28 mouse cellular contexts compared by ENCODE assay signal in genomic region chr1:134315181-134315580, GRCm38 (mm10). TPM values are rescaled to one million over a fixed set of nuclear protein-coding genes. Genes with fewer than 3 reads are reported as not detected.
DNase-seq lines count a peak whose midpoint lies in the region; ATAC-seq and TF ChIP-seq lines count a peak whose summit lies in the region.
"Had no signal": no experiment of that assay in that cellular context is flagged by ENCODE, and none has a peak within 500 bp of the region (broad histone marks: within the 10 kb centered on the region; RNA-seq: fewer than 3 reads in every experiment).

No protein-coding gene starts in this region.

- no peaks in the 10 kb centered on the region for H3K27me3 ChIP-seq in midbrain, embryonic 16.5 days (ENCODE audit: control insufficient read depth, insufficient read depth, low read depth, low read length)
- H3K27me3 ChIP-seq in heart, adult 2 months (ENCODE audit: control insufficient read depth, insufficient read depth, low read length) = no peaks in the 10 kb centered on the region
- H3K27me3 ChIP-seq: embryonic facial prominence, embryonic 12.5 days; embryonic facial prominence, embryonic 15.5 days; heart, embryonic 13.5 days had no signal

- H3K36me3 ChIP-seq in midbrain, embryonic 16.5 days (ENCODE audit: control insufficient read depth, insufficient read depth, low read length) = no peaks in the 10 kb centered on the region; the same call in 1 of the 2 replicates
- H3K36me3 ChIP-seq in heart, adult 2 months (ENCODE audit: control insufficient read depth, insufficient read depth, low read length) = no peaks in the 10 kb centered on the region
- H3K36me3 ChIP-seq: embryonic facial prominence, embryonic 12.5 days; embryonic facial prominence, embryonic 15.5 days had no signal

- DNase-seq in kidney, postnatal 10 days = no peak
- no peak for DNase-seq in heart, adult 2 months
- DNase-seq: adrenal gland, adult 2 months; adrenal gland, postnatal 14 days; cerebellum, adult 11-12 months; cerebellum, adult 8-10 months; cerebellum, postnatal 10 days; cerebellum, postnatal 36 days; forebrain, postnatal 0 days; gastrocnemius, adult 2 months; gastrocnemius, postnatal 14 days; heart, adult 18-20 months; heart, postnatal 14 days; heart, postnatal 4 days had no signal

- ATAC-seq in common myeloid progenitor, adult 5-6 weeks (replicated peaks; ENCODE audit: low read depth, poor library complexity, severe bottlenecking) = 0 out of 2 replicates have a peak, but pooled peaks have one; percentile 22
- ATAC-seq in megakaryocyte progenitor cell, adult 5-6 weeks (replicated peaks; ENCODE audit: poor library complexity) = peak; percentile 50; the same call in 1 of the 2 replicates
- ATAC-seq in midbrain, embryonic 16.5 days = no peak
- ATAC-seq: CD4-positive, CD25-positive, alpha-beta regulatory T cell, adult 4 months; forebrain, embryonic 14.5 days; forebrain, postnatal 0 days; hindbrain, postnatal 0 days had no signal

- no peaks in the 10 kb centered on the region for H3K79me2 ChIP-seq in heart, adult 2 months (replicated peaks; ENCODE audit: control insufficient read depth, insufficient read depth, low read length)

- H3K9ac ChIP-seq in midbrain, embryonic 16.5 days (ENCODE audit: low read depth, low read length) = no peak overlapping the region
- no peak overlapping the region for H3K9ac ChIP-seq in heart, adult 2 months (ENCODE audit: low read depth, low read length)
- H3K9ac ChIP-seq: embryonic facial prominence, embryonic 12.5 days; embryonic facial prominence, embryonic 15.5 days; forebrain, postnatal 0 days; heart, embryonic 13.5 days; hindbrain, embryonic 14.5 days had no signal

- no peak overlapping the region for H3K4me2 ChIP-seq in midbrain, embryonic 16.5 days (ENCODE audit: low read length)
- H3K4me2 ChIP-seq: embryonic facial prominence, embryonic 12.5 days; embryonic facial prominence, embryonic 15.5 days; heart, embryonic 13.5 days; hindbrain, embryonic 14.5 days had no signal

- 39% methylated on average over 5 of the region's 5 CpGs for WGBS in bone marrow, adult 2 months
- whole genome bisulfite sequencing in midbrain, embryonic 16.5 days = 89% methylated on average over 5 of the region's 5 CpGs
- 88% methylated on average over 5 of the region's 5 CpGs for WGBS in heart, adult 2 months

- H3K4me1 ChIP-seq in bone marrow, adult 2 months (ENCODE audit: control insufficient read depth, insufficient read depth, low read length) = no peaks in the 10 kb centered on the region; the same call in 1 of the 2 replicates
- no peaks in the 10 kb centered on the region for H3K4me1 ChIP-seq in midbrain, embryonic 16.5 days (ENCODE audit: control insufficient read depth, insufficient read depth, low read length)
- no peaks in the 10 kb centered on the region for H3K4me1 ChIP-seq in heart, adult 2 months (ENCODE audit: control insufficient read depth, insufficient read depth, low read length)
- H3K4me1 ChIP-seq: embryonic facial prominence, embryonic 12.5 days; embryonic facial prominence, embryonic 15.5 days; heart, embryonic 13.5 days had no signal

- no peak overlapping the region for H3K27ac ChIP-seq in bone marrow, adult 2 months (ENCODE audit: control insufficient read depth, insufficient read depth, low read depth, low read length, poor library complexity)
- H3K27ac ChIP-seq in midbrain, embryonic 16.5 days (ENCODE audit: low read length) = no peak overlapping the region
- no peak overlapping the region for H3K27ac ChIP-seq in heart, adult 2 months
- H3K27ac ChIP-seq: embryonic facial prominence, embryonic 12.5 days; embryonic facial prominence, embryonic 15.5 days; gastrocnemius, adult 2 months; heart, embryonic 10.5 days; heart, embryonic 13.5 days; hindbrain, embryonic 14.5 days; hindbrain, postnatal 0 days had no signal

- no peak for TF ChIP-seq POLR2A in bone marrow, adult 2 months (IDR thresholded peaks at IDR 0.05; ENCODE audit: borderline replicate concordance, control insufficient read depth, low read depth, low read length)
- no peak for TF ChIP-seq POLR2A in heart, adult 2 months (IDR thresholded peaks at IDR 0.05; ENCODE audit: insufficient read depth, low read depth, low read length)

- no peak for TF ChIP-seq EP300 in heart, adult 2 months (IDR thresholded peaks at IDR 0.05; ENCODE audit: insufficient read depth, low read depth, low read length)

- TF ChIP-seq CTCF in bone marrow, adult 2 months (IDR thresholded peaks at IDR 0.05; ENCODE audit: control insufficient read depth, insufficient read depth, low read length) = peak; percentile 21; the same call in 1 of the 2 replicates
- no peak for TF ChIP-seq CTCF in heart, adult 2 months (IDR thresholded peaks at IDR 0.05)

- intact Hi-C loops in heart, adult 2 months (cut with DNase I) = loop anchor here (5.0 kb wide), 1 partner anchor 38 kb away; no protein-coding TSS in a partner anchor

- H3K9me3 ChIP-seq in midbrain, embryonic 16.5 days (replicated peaks; ENCODE audit: control insufficient read depth, low read length, poor library complexity, severe bottlenecking) = no peaks in the 10 kb centered on the region
- H3K9me3 ChIP-seq: embryonic facial prominence, embryonic 12.5 days; embryonic facial prominence, embryonic 15.5 days; heart, embryonic 10.5 days; heart, embryonic 13.5 days had no signal

- no peak overlapping the region for H3K4me3 ChIP-seq in bone marrow, adult 2 months (replicated peaks; ENCODE audit: control insufficient read depth, low read depth, low read length)
- H3K4me3 ChIP-seq in midbrain, embryonic 16.5 days (ENCODE audit: low read depth, low read length) = no peak overlapping the region
- no peak overlapping the region for H3K4me3 ChIP-seq in heart, adult 2 months
- H3K4me3 ChIP-seq: embryonic facial prominence, embryonic 12.5 days; embryonic facial prominence, embryonic 15.5 days; gastrocnemius, adult 2 months; heart, embryonic 10.5 days; heart, embryonic 13.5 days had no signal

RNA-seq across cellular contexts. Expression of gene Ppfia4, which starts 17.5 kb away (rescaled TPM):
- polyA plus RNA-seq in bone marrow, adult 2 months (2011; ENCODE audit: insufficient read depth, insufficient read length, low replicate concordance, missing spikeins) = 3.3 and 9.3 TPM in 2 replicates
- total RNA-seq in common myeloid progenitor, adult 5-6 weeks (2017) = 5.1 and 5.3 TPM in 2 replicates
- 3.1 and 6.1 TPM in 2 replicates for total RNA-seq in megakaryocyte progenitor cell, adult 5-6 weeks (2015)
- total RNA-seq in megakaryocyte progenitor cell, adult 5-6 weeks (2017) = 5.3 and 6.5 TPM in 2 replicates
- 20.2 and 25.6 TPM in 2 replicates for polyA plus RNA-seq in midbrain, embryonic 16.5 days (2015; fragmentation: Nextera tagmentation; extraction: Ambion mirVana)
- under 1 TPM; 0.80 to 0.94 TPM for total RNA-seq in heart, adult 2 months (2021)
- polyA plus RNA-seq in heart, adult 2 months (2012; rRNA removed) = 4.4 and 4.9 TPM in 2 replicates
- total RNA-seq: MEL had no signal

RNA-seq across cellular contexts. Expression of gene Myog, which starts 25.4 kb away (rescaled TPM):
- polyA plus RNA-seq in bone marrow, adult 2 months (2011; ENCODE audit: insufficient read depth, insufficient read length, low replicate concordance, missing spikeins) = not detected in 2 replicates
- not detected in 2 replicates for total RNA-seq in common myeloid progenitor, adult 5-6 weeks (2017)
- total RNA-seq in megakaryocyte progenitor cell, adult 5-6 weeks (2015) = not detected in 2 replicates
- total RNA-seq in megakaryocyte progenitor cell, adult 5-6 weeks (2017) = not detected in 2 replicates
- polyA plus RNA-seq in midbrain, embryonic 16.5 days (2015; fragmentation: Nextera tagmentation; extraction: Ambion mirVana) = 0.13 and 0.14 TPM in 2 replicates
- total RNA-seq in heart, adult 2 months (2021) = not detected
- polyA plus RNA-seq in heart, adult 2 months (2012; rRNA removed) = not detected in 2 replicates
- total RNA-seq: adrenal gland, adult 2 months; adrenal gland, postnatal 14 days; heart, adult 18-20 months; heart, postnatal 14 days; MEL had no signal
- polyA plus RNA-seq: adrenal gland, adult 2 months; CD4-positive, CD25-positive, alpha-beta regulatory T cell, adult 4 months; forebrain, embryonic 11.5 days; forebrain, embryonic 14.5 days; hindbrain, postnatal 0 days had no signal

RNA-seq across cellular contexts. Expression of gene Tmem183a, which starts 46.6 kb away (rescaled TPM):
- 33.0 and 45.7 TPM in 2 replicates for polyA plus RNA-seq in bone marrow, adult 2 months (2011; ENCODE audit: insufficient read depth, insufficient read length, low replicate concordance, missing spikeins)
- 44.0 and 51.2 TPM in 2 replicates for total RNA-seq in common myeloid progenitor, adult 5-6 weeks (2017)
- total RNA-seq in megakaryocyte progenitor cell, adult 5-6 weeks (2015) = 42.1 and 45.9 TPM in 2 replicates
- total RNA-seq in megakaryocyte progenitor cell, adult 5-6 weeks (2017) = 43.3 and 71.6 TPM in 2 replicates
- 155 and 159 TPM in 2 replicates for polyA plus RNA-seq in midbrain, embryonic 16.5 days (2015; fragmentation: Nextera tagmentation; extraction: Ambion mirVana)
- total RNA-seq in heart, adult 2 months (2021) = 10 to 100 TPM; 17.8 to 18.7 TPM
- polyA plus RNA-seq in heart, adult 2 months (2012; rRNA removed) = 22.9 and 45.8 TPM in 2 replicates
